Mouse (Mus musculus) ovary, adult 10 weeks (tissue): Measurements from ENCODE around the gene Cenpw. TPM values are rescaled to one million over a fixed set of nuclear protein-coding genes. Genes with fewer than 3 reads are reported as not detected.

Experiments used
- polyA plus RNA-seq: library from polyadenylated mRNA; stranded (reverse); fragments of 350-450 nt; fragmentation: Illumina TruSeq; extraction: RNeasy Lipid Tissue Mini Kit (QIAGEN cat#74804); gene quantifications from one replicate; pipeline ENCODE4 v1.2.3, GENCODE M21; 2014

Gene Cenpw
- 18.5 TPM for polyA plus RNA-seq

DNA sequence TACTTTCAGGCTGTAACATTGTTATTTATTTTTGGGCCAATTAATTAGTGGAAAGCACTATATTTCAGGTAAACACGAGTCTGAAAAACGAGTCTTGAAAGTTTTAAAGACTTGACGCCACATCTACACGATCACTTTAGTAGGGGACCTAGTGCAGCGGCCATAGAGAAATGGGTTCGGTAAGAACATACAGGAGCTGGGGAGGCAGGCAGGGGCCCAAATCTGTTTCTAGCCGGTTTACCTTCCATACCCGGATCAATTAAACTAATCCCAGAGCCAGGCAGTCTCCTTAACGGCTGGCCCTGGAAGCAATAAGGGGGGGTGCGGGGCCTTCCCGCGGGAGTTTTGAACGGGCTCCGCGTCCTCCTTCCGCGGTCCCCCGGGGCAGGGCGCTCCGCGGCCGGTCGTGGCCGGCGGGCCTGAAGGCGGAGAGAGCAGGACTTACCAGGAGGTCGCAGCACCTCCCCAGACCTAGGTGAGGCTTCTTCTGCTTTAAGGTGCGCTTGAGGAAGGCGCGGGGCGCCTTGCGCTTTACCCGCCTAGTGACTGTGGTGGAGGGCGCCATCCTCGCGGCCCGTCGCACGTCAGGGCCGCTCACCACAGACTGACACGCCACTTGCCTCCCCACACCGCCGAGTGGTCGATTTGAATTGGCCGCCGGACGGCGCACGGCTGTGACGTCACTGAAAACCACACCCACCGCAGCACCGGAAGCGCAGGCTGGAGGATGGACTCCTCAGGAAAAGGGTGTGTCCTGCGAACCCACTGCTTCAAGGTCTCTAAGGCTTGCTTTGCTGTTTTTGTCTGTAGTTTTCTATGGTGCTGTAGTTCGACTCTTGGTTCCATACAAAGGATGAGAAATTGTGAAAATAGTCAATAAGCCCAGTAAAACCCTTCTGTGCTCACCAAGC lies at the start of gene Cenpw:
Cenpw (minus strand) TSS at position 645 of the 911 bp plus-strand sequence.

